Mouse (Mus musculus) lung, embryonic 14.5 days (tissue): Measurements from ENCODE around the gene Cidec. TPM values are rescaled to one million over a fixed set of nuclear protein-coding genes. Genes with fewer than 3 reads are reported as not detected.
A peak's percentile ranks its signal among the peaks of the same experiment; 100 is the strongest.

Experiments
- ATAC-seq: fragments of 200-750 bp; cut with Nextera tagmentation; 2 replicates; pipeline ENCODE4 v1.8.0; 2017; ENCODE audit warnings: mild to moderate bottlenecking, moderate TSS enrichment, moderate library complexity; ENCODE audit not compliant: insufficient read depth
- DNase-seq: peaks from one replicate; pipeline ENCODE4 v3.0.0-alpha.2; 2015
- H3K27ac ChIP-seq: fragments of 300-500 bp; sonication (generic); 2 replicates; pipeline ENCODE4 v1.5.1; 2014; ENCODE audit warnings: low read depth, mild to moderate bottlenecking, moderate library complexity
- H3K27me3 ChIP-seq: fragments of 300-500 bp; sonication (generic); 2 replicates; pipeline ENCODE4 v1.6.1; 2014; ENCODE audit warnings: low read length, control low read depth; ENCODE audit not compliant: insufficient read depth
- H3K36me3 ChIP-seq: fragments of 300-500 bp; sonication (generic); 2 replicates; pipeline ENCODE4 v1.6.1; 2014; ENCODE audit warnings: control low read depth; ENCODE audit not compliant: insufficient read depth
- H3K4me1 ChIP-seq: fragments of 300-500 bp; sonication (generic); 2 replicates; pipeline ENCODE4 v1.6.1; 2014; ENCODE audit warnings: antibody characterized with exemption, control low read depth; ENCODE audit not compliant: insufficient read depth
- H3K4me2 ChIP-seq: fragments of 300-500 bp; sonication (generic); 2 replicates; pipeline ENCODE4 v1.6.1; 2014; ENCODE audit warnings: mild to moderate bottlenecking
- H3K4me3 ChIP-seq: fragments of 300-500 bp; sonication (generic); 2 replicates; pipeline ENCODE4 v1.5.1; 2014; ENCODE audit warnings: low read depth, low read length
- H3K9ac ChIP-seq: fragments of 300-500 bp; sonication (generic); 2 replicates; pipeline ENCODE4 v1.6.1; 2014
- H3K9me3 ChIP-seq: fragments of 300-500 bp; sonication (generic); 2 replicates; pipeline ENCODE4 v1.6.1; 2016; ENCODE audit warnings: low read depth, low read length, control low read depth
- CTCF ChIP-seq: IDR thresholded peaks from 2 replicates; pipeline ENCODE4 v1.5.1; 2016; ENCODE audit warnings: antibody characterized with exemption, low read depth
- WGBS: fragments of 180-500 bp; shearing (Covaris S2); extraction: QIAGEN DNeasy Blood & Tissue Kit; methylation state at CpG from one replicate; pipeline ENCODE4 v1.1.7; 2014; 5-methylcytosine and 5-hydroxymethylcytosine counted together
- polyA plus RNA-seq: library from polyadenylated mRNA; unstranded; fragments of >200 nt; fragmentation: Nextera tagmentation; extraction: Ambion mirVana; gene quantifications from 2 replicates; pipeline ENCODE4 v1.2.1, GENCODE M21; 2014

Gene Cidec
- polyA plus RNA-seq, 1 experiment from 2014 or later = not detected

DNA sequence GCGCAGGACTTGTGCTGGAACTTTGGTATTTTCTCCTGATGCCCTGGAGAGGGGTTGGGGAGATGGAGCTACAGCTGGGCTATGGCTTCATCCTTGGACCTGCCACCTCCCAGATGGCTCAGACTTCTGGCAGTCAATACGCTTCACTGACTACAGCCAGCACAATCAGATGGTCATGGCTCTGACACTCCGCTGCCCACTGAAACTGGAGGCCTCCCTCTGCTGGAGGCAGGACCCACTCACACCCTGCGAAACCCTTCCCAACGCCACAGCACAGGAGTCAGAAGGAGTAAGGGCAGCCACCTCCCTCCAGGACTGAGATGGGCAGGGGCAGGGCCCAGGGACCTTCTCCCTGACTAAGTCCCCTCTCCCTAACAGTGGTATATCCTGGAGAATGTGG lies 30.0 kb upstream of the Cidec start:
- Histone ChIP-seq H3K4me3 (no peak overlapping the region), H3K36me3 (no peaks in the 10 kb centered on the region), H3K4me1 (no peaks in the 10 kb centered on the region), H3K9me3 (no peaks in the 10 kb centered on the region), H3K4me2 (no peak overlapping the region), H3K27ac (no peak overlapping the region), H3K9ac (no peak overlapping the region), H3K27me3 (peaks cover 11% of the 10 kb centered on the region; the same call in 1 of the 2 replicates)
- ATAC-seq (no peak), DNase-seq (peak; percentile 34)
- 48% methylated on average over 5 of the region's 5 CpGs for WGBS
- peak; percentile 49 for TF ChIP-seq CTCF

GRCm38 (mm10) chr6:113464040-113464439 lies 28.5 kb upstream of the Cidec start:
- ATAC-seq (no peak), DNase-seq (no peak)
- 60% methylated on average over 7 of the region's 7 CpGs for WGBS
- no peak overlapping the region for H3K4me3 ChIP-seq
- no peaks in the 10 kb centered on the region for H3K36me3 ChIP-seq
- no peaks in the 10 kb centered on the region for H3K9me3 ChIP-seq
- no peaks in the 10 kb centered on the region for H3K27me3 ChIP-seq
- no peak overlapping the region for H3K9ac ChIP-seq
- no peaks in the 10 kb centered on the region for H3K4me1 ChIP-seq
- H3K4me2 ChIP-seq = no peak overlapping the region
- no peak for TF ChIP-seq CTCF
- no peak overlapping the region for H3K27ac ChIP-seq

- H3K4me3 ChIP-seq = peak overlapping the region; percentile 19
- H3K27ac ChIP-seq = 0 out of 2 replicates have a peak overlapping the region, but pooled peaks have one; percentile 42
- ATAC-seq = peak; percentile 94
Observed at GRCm38 (mm10) chr6:113458635-113459034, 23.1 kb upstream of the Cidec start.

DNA sequence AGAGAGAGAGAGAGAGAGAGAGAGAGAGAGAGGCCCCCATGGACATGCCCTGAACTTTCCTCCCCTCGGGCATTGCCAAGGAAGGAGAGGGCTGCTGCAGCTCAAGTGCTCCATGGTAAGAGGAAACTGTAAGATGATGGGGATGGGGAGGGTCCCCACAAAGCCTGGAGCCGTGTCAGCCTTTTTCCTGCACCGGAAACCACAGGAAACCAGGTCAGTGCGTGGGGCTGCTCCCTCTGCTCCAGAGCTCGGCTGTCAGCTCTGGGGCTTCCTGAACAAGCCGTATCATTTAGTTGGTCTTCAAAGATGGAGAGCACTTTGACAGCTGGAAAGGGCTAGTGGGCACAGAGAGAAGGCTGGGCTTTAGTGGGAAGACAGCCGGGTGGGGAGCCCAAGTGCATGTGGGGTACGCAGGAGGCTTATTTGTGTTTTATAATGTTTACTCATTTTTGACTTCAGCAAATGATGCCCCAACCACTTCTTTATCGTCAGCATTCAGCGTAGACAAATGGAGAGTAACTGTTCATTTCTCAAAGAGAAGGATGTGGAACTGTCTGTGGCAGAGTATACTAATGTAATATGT lies 22.5 kb upstream of the Cidec start, which contains the start of gene Il17re:
Gene Il17re (plus strand): TSS at position 533 of the 583 bp plus-strand sequence.
- H3K27ac ChIP-seq = 0 out of 2 replicates have a peak within 1 kb of the TSS, but pooled peaks have one; percentile 42
- ATAC-seq (no peak), DNase-seq (no peak)
- peak within 1 kb of the TSS; percentile 19 for H3K4me3 ChIP-seq
- H3K36me3 ChIP-seq = no peaks in the 10 kb centered on the region
- peak within 1 kb of the TSS; percentile 54 for H3K4me2 ChIP-seq
- H3K4me1 ChIP-seq = no peaks in the 10 kb centered on the region
- H3K9ac ChIP-seq = peak within 1 kb of the TSS; percentile 42
- H3K9me3 ChIP-seq = no peaks in the 10 kb centered on the region
- TF ChIP-seq CTCF = no peak
- WGBS = 47% methylated on average over 10 of the region's 10 CpGs
- no peaks in the 10 kb centered on the region for H3K27me3 ChIP-seq

More at GRCm38 (mm10) chr6:113458635-113459034, 23.1 kb upstream of the Cidec start:
- WGBS = 40% methylated on average over 10 of the region's 10 CpGs
- peak overlapping the region; percentile 54 for H3K4me2 ChIP-seq
- TF ChIP-seq CTCF = no peak
- H3K9ac ChIP-seq = peak overlapping the region; percentile 42
- no peaks in the 10 kb centered on the region for H3K4me1 ChIP-seq
- H3K9me3 ChIP-seq = no peaks in the 10 kb centered on the region
- DNase-seq = peak; percentile 55
- no peaks in the 10 kb centered on the region for H3K36me3 ChIP-seq
- no peaks in the 10 kb centered on the region for H3K27me3 ChIP-seq

DNA sequence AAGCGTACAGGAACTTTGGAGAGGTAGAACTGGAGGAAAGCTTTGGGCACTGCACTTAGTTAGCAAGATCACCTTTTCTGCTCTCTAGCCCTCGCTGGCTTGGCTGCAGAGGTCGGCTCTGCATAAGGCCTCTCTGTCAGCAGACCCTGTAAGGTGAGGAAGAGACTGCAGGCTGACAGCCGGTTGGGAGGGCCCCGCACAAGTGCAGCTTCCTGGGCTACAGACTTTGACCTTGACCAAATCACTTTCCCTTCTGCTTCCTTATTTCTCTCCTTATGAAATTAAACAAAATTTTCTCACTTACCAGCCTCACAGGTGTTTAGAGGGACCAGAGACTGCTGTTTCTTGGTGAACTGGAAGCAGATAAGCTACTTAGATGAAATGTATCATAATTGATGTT lies 19.4 kb upstream of the Cidec start:
- TF ChIP-seq CTCF = no peak
- WGBS = 57% methylated on average over 5 of the region's 5 CpGs
- Histone ChIP-seq H3K4me2 (no peak overlapping the region), H3K9ac (no peak overlapping the region), H3K9me3 (no peaks in the 10 kb centered on the region), H3K27ac (no peak overlapping the region), H3K4me1 (no peaks in the 10 kb centered on the region; the same call in 1 of the 2 replicates), H3K27me3 (no peaks in the 10 kb centered on the region), H3K4me3 (no peak overlapping the region), H3K36me3 (no peaks in the 10 kb centered on the region)
- ATAC-seq (no peak), DNase-seq (no peak)

GRCm38 (mm10) chr6:113451839-113452238 lies 16.3 kb upstream of the Cidec start:
- no peak for TF ChIP-seq CTCF
- Histone ChIP-seq H3K36me3 (peaks cover 22% of the 10 kb centered on the region), H3K27me3 (no peaks in the 10 kb centered on the region), H3K9me3 (no peaks in the 10 kb centered on the region), H3K27ac (no peak overlapping the region), H3K4me2 (no peak overlapping the region), H3K9ac (no peak overlapping the region), H3K4me3 (no peak overlapping the region), H3K4me1 (no peaks in the 10 kb centered on the region; the same call in 1 of the 2 replicates)
- DNase-seq (peak; percentile 71), ATAC-seq (peak; percentile 47; the same call in 1 of the 2 replicates)
- 61% methylated on average over 2 of the region's 2 CpGs for WGBS

DNA sequence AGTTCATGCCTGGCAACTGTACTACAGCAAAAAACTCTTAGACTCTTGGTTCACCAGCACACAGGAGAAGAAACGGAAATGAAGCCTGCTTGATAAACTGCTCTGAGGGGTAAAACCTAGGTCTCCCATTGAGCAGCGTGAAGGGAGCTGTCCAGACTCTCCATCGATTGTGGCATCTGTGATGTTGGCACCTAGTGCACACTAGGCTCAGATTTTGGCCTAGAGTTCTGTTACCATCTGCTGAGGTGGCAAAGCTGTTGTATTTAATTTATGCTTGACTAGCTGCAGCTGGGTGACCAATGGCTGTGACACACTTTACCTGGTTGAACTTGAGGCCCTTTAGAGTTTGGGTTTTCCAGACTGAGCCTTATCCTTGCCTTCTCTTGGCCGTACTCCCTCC lies 12.1 kb upstream of the Cidec start:
- TF ChIP-seq CTCF = no peak
- Histone ChIP-seq H3K4me2 (no peak overlapping the region), H3K27me3 (no peaks in the 10 kb centered on the region), H3K4me1 (peaks cover 8% of the 10 kb centered on the region), H3K9me3 (no peaks in the 10 kb centered on the region), H3K36me3 (peaks cover 31% of the 10 kb centered on the region), H3K27ac (no peak overlapping the region), H3K4me3 (no peak overlapping the region), H3K9ac (no peak overlapping the region)
- ATAC-seq = no peak
- DNase-seq = no peak
- 95% methylated on average over 4 of the region's 4 CpGs for WGBS
